Comparison of ENCODE assay signal across 19 mouse cellular contexts in genomic region chr4:152870046-152870445, GRCm38 (mm10).
DNase-seq lines count a peak whose midpoint lies in the region; ATAC-seq and TF ChIP-seq lines count a peak whose summit lies in the region.
"Had no signal": no experiment of that assay in that cellular context is flagged by ENCODE, and none has a peak within 500 bp of the region (broad histone marks: within the 10 kb centered on the region; RNA-seq: fewer than 3 reads in every experiment).

No protein-coding gene starts in this region.

- H3K9me3 ChIP-seq in heart, embryonic 12.5 days (replicated peaks): peaks cover 12% of the 10 kb centered on the region; the same call in 1 of the 2 replicates
- no peaks in the 10 kb centered on the region; the same call in 1 of the 2 replicates for H3K9me3 ChIP-seq in liver, embryonic 14.5 days (ENCODE audit: control insufficient read depth, low read length)
- H3K9me3 ChIP-seq: embryonic facial prominence, embryonic 13.5 days; forebrain, embryonic 12.5 days; heart, embryonic 15.5 days; hindbrain, embryonic 15.5 days had no signal

- no peaks in the 10 kb centered on the region for H3K27me3 ChIP-seq in heart, embryonic 12.5 days (replicated peaks)
- no peaks in the 10 kb centered on the region for H3K27me3 ChIP-seq in liver, embryonic 14.5 days (ENCODE audit: control insufficient read depth, insufficient read depth, low read length)
- H3K27me3 ChIP-seq: CH12.LX; embryonic facial prominence, embryonic 13.5 days; heart, embryonic 15.5 days; hindbrain, embryonic 15.5 days had no signal

- H3K4me1 ChIP-seq in heart, embryonic 12.5 days (replicated peaks): no peaks in the 10 kb centered on the region
- no peaks in the 10 kb centered on the region for H3K4me1 ChIP-seq in liver, embryonic 14.5 days (replicated peaks; ENCODE audit: control insufficient read depth in 2 of 2, insufficient read depth in 2 of 2, low read length in 1 of 2)
- H3K4me1 ChIP-seq: embryonic facial prominence, embryonic 13.5 days; heart, embryonic 15.5 days; hindbrain, embryonic 15.5 days had no signal

- no peak overlapping the region for H3K4me3 ChIP-seq in heart, embryonic 12.5 days
- no peak overlapping the region for H3K4me3 ChIP-seq in liver, embryonic 14.5 days (ENCODE audit: insufficient read depth in 1 of 2, low read depth in 2 of 2, low read length in 2 of 2)
- H3K4me3 ChIP-seq: embryonic facial prominence, embryonic 13.5 days; forebrain, embryonic 12.5 days; heart, embryonic 15.5 days; hindbrain, embryonic 15.5 days had no signal

- 43% methylated on average over 5 of the region's 5 CpGs for WGBS in heart, embryonic 12.5 days
- 49% methylated on average over 5 of the region's 5 CpGs for WGBS in liver, embryonic 14.5 days (ENCODE audit: insufficient replicate concordance)

- intact Hi-C loops in heart, postnatal 14 days (cut with DNase I): no loop called here
- intact Hi-C loops in gastrocnemius, postnatal 36 days (cut with DNase I): no loop called here

- H3K9ac ChIP-seq in heart, embryonic 12.5 days: no peak overlapping the region
- H3K9ac ChIP-seq in liver, embryonic 14.5 days (replicated peaks): no peak overlapping the region
- H3K9ac ChIP-seq: embryonic facial prominence, embryonic 13.5 days; forebrain, embryonic 12.5 days; heart, embryonic 15.5 days; hindbrain, embryonic 15.5 days had no signal

- H3K36me3 ChIP-seq in heart, embryonic 12.5 days: no peaks in the 10 kb centered on the region
- no peaks in the 10 kb centered on the region for H3K36me3 ChIP-seq in liver, embryonic 14.5 days (replicated peaks; ENCODE audit: control insufficient read depth, insufficient read depth, low read depth)
- H3K36me3 ChIP-seq: embryonic facial prominence, embryonic 13.5 days; forebrain, embryonic 12.5 days; heart, embryonic 15.5 days; hindbrain, embryonic 15.5 days had no signal

- H3K27ac ChIP-seq in heart, embryonic 12.5 days (ENCODE audit: poor library complexity, severe bottlenecking): no peak overlapping the region
- H3K27ac ChIP-seq in liver, embryonic 14.5 days: no peak overlapping the region
- H3K27ac ChIP-seq: embryonic facial prominence, embryonic 13.5 days; forebrain, embryonic 12.5 days; heart, embryonic 15.5 days; hindbrain, embryonic 15.5 days had no signal

- TF ChIP-seq CTCF in liver, embryonic 14.5 days (IDR thresholded peaks at IDR 0.05; ENCODE audit: low read depth): no peak

- no peak for DNase-seq in heart, postnatal 14 days
- peak; percentile 27 for DNase-seq in c-Kit-positive CD71-positive TER-119-negative erythroid progenitor cells, embryonic 14.5 days (ENCODE audit: low read depth)
- DNase-seq in liver, embryonic 14.5 days (ENCODE audit: low read depth in 3 of 3, low spot score in 3 of 3): peak in 2 of 3 experiments; percentile 53 to 57
- DNase-seq in gastrocnemius, postnatal 36 days: no peak
- no peak for DNase-seq in T-cell, adult 2 months (ENCODE audit: low spot score)
- DNase-seq: adrenal gland, adult 8-10 months; adrenal gland, postnatal 36 days; cerebellum, adult 11-12 months; cerebellum, adult 9-10 months; cerebellum, postnatal 25 days; gastrocnemius, postnatal 10 days; heart, postnatal 36 days had no signal

- peak; percentile 91 for ATAC-seq in heart, embryonic 12.5 days (ENCODE audit: insufficient number of reproducible peaks, low FRiP score)
- ATAC-seq in liver, embryonic 14.5 days (ENCODE audit: insufficient read depth): peak; percentile 35; the same call in 1 of the 2 replicates
- ATAC-seq: forebrain, embryonic 16.5 days had no signal

- TF ChIP-seq EP300 in liver, embryonic 14.5 days (IDR thresholded peaks at IDR 0.05; ENCODE audit: low read depth): no peak

- no peak overlapping the region for H3K4me2 ChIP-seq in heart, embryonic 12.5 days
- H3K4me2 ChIP-seq in liver, embryonic 14.5 days (ENCODE audit: low read depth): no peak overlapping the region
- H3K4me2 ChIP-seq: embryonic facial prominence, embryonic 13.5 days; forebrain, embryonic 12.5 days; heart, embryonic 15.5 days; hindbrain, embryonic 15.5 days had no signal

Comparison
In these comparisons a context has a peak if more than half of its experiments do, and no peak if none do; other contexts are left out.
1. DNase-seq: peak in c-Kit-positive CD71-positive TER-119-negative erythroid progenitor cells, embryonic 14.5 days (single experiment) and liver, embryonic 14.5 days (2 of 3); none in heart, postnatal 14 days (0 of 2), gastrocnemius, postnatal 36 days (0 of 2) and T-cell, adult 2 months (single experiment).